9 mouse cellular contexts compared by ENCODE assay signal in the genomic region with DNA sequence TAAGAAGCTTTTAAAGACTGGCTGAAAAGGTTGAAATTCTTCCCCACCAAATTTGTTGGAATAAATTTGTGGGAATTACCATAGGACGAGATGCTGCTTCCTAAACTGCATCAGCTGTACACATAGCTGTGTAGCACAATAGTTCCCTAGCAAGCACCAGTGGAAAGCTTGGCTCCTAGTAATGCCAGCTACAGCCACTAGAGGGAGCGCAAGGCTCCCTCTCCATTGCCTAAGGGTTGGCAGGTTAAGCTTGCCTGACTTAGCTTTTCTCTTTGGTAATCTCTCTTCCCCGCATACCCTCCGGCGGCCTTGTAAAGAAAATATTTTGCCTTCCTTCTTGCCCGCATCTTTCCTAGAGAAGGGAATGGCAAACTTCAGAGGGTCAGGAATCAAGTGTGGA.
A peak's percentile ranks its signal among the peaks of the same experiment; 100 is the strongest.
DNase-seq lines count a peak whose midpoint lies in the region; ATAC-seq lines count a peak whose summit lies in the region.
"Had no signal": no experiment of that assay in that cellular context is flagged by ENCODE, and none has a peak within 500 bp of the region (broad histone marks: within the 10 kb centered on the region; RNA-seq: fewer than 3 reads in every experiment).

No protein-coding gene starts in this region.

- H3K9ac ChIP-seq in forebrain, embryonic 11.5 days (ENCODE audit: low read length), result no peak overlapping the region
- no peak overlapping the region for H3K9ac ChIP-seq in lung, embryonic 16.5 days (ENCODE audit: low read length)

- DNase-seq in MEL-GATA-1-ER (ENCODE audit: extremely low read depth, low read depth), result peak; percentile 33
- DNase-seq in c-Kit-positive CD71-positive TER-119-negative erythroid progenitor cells, embryonic 14.5 days (ENCODE audit: low read depth), result peak; percentile 70
- peak; percentile 88 for DNase-seq in forebrain, embryonic 11.5 days (ENCODE audit: low spot score)
- DNase-seq in layer of hippocampus, adult 18-20 months (ENCODE audit: low spot score in 2 of 2), result peak; percentile 72 to 94
- DNase-seq in ovary, postnatal 36 days (ENCODE audit: low spot score), result peak; percentile 78
- DNase-seq in thymus, postnatal 10 days (ENCODE audit: low spot score in 2 of 2), result peak; percentile 49 to 73

- no peaks in the 10 kb centered on the region for H3K4me1 ChIP-seq in forebrain, embryonic 11.5 days (replicated peaks; ENCODE audit: control insufficient read depth, insufficient read depth, low read length)
- peaks cover 22% of the 10 kb centered on the region for H3K4me1 ChIP-seq in lung, embryonic 16.5 days (replicated peaks; ENCODE audit: control insufficient read depth, insufficient read depth, low read length)

- no peaks in the 10 kb centered on the region for H3K36me3 ChIP-seq in forebrain, embryonic 11.5 days (ENCODE audit: control insufficient read depth, insufficient read depth, low read length)
- no peaks in the 10 kb centered on the region for H3K36me3 ChIP-seq in lung, embryonic 16.5 days (ENCODE audit: control insufficient read depth, insufficient read depth, low read length)

- no peak overlapping the region for H3K4me2 ChIP-seq in forebrain, embryonic 11.5 days (ENCODE audit: low read depth, low read length, severe bottlenecking)
- no peak overlapping the region for H3K4me2 ChIP-seq in lung, embryonic 16.5 days (ENCODE audit: low read depth, low read length)

- no peaks in the 10 kb centered on the region for H3K9me3 ChIP-seq in forebrain, embryonic 11.5 days (ENCODE audit: control insufficient read depth, low read length)
- no peaks in the 10 kb centered on the region for H3K9me3 ChIP-seq in lung, embryonic 16.5 days (ENCODE audit: control insufficient read depth, low read length)

- no peak overlapping the region for H3K27ac ChIP-seq in forebrain, embryonic 11.5 days (ENCODE audit: low read depth, low read length)
- no peak overlapping the region for H3K27ac ChIP-seq in lung, embryonic 16.5 days (ENCODE audit: low read length)
- H3K27ac ChIP-seq: macrophage had no signal

- no peak overlapping the region for H3K4me3 ChIP-seq in forebrain, embryonic 11.5 days (ENCODE audit: low read depth, low read length)
- H3K4me3 ChIP-seq in lung, embryonic 16.5 days (ENCODE audit: low read length), result no peak overlapping the region

- ATAC-seq in forebrain, embryonic 11.5 days (replicated peaks; ENCODE audit: low FRiP score), result peak; percentile 72
- peak; percentile 80 to 81 for ATAC-seq in hematopoietic stem cell, adult 5-6 weeks (replicated peaks in 1 of 2; ENCODE audit: insufficient read depth in 1 of 2, low FRiP score in 2 of 2, low TSS enrichment in 1 of 2, low read depth in 1 of 2, poor library complexity in 2 of 2, severe bottlenecking in 2 of 2)
- ATAC-seq in lung, embryonic 16.5 days (ENCODE audit: low read depth), result peak; percentile 53; the same call in 1 of the 2 replicates

- no peaks in the 10 kb centered on the region for H3K27me3 ChIP-seq in forebrain, embryonic 11.5 days (ENCODE audit: control insufficient read depth, insufficient read depth, low read length)
- H3K27me3 ChIP-seq in lung, embryonic 16.5 days (ENCODE audit: control insufficient read depth, insufficient read depth, low read depth, low read length), result no peaks in the 10 kb centered on the region

- WGBS in forebrain, embryonic 11.5 days, result 19% methylated on average over 6 of the region's 6 CpGs
- 9% methylated on average over 6 of the region's 6 CpGs for WGBS in lung, embryonic 16.5 days

Comparison
In these comparisons a context has a peak if more than half of its experiments do, and no peak if none do; other contexts are left out.
1. DNase-seq: peak in every context shown above with its lines; median percentile 88 in forebrain, embryonic 11.5 days; 83 in layer of hippocampus, adult 18-20 months; 78 in ovary, postnatal 36 days; 70 in c-Kit-positive CD71-positive TER-119-negative erythroid progenitor cells, embryonic 14.5 days; 61 in thymus, postnatal 10 days; 33 in MEL-GATA-1-ER.